Mouse (Mus musculus): ENCODE results near the gene Hebp2. TPM values are rescaled to one million over a fixed set of nuclear protein-coding genes. Genes with fewer than 3 reads are reported as not detected.

The Hebp2 gene
- polyA plus RNA-seq, 1 experiment from 2014 or later = 112 TPM

- Histone ChIP-seq H3K27ac (replicated peaks) (peak overlapping the region; percentile 35; the same call in 1 of the 2 replicates), H3K9me3 (ENCODE audit: control insufficient read depth, low read length) (no peaks in the 10 kb centered on the region), H3K36me3 (ENCODE audit: control insufficient read depth, insufficient read depth, low read length) (no peaks in the 10 kb centered on the region), H3K4me3 (ENCODE audit: low read depth, low read length) (no peak overlapping the region), H3K27me3 (ENCODE audit: control insufficient read depth, insufficient read depth, low read length) (no peaks in the 10 kb centered on the region), H3K4me1 (replicated peaks; ENCODE audit: control insufficient read depth, insufficient read depth) (no peaks in the 10 kb centered on the region), H3K9ac (ENCODE audit: low read length) (no peak overlapping the region), H3K4me2 (replicated peaks; ENCODE audit: low read depth) (no peak overlapping the region)
- no peak for TF ChIP-seq EP300 (optimal IDR thresholded peaks at IDR 0.05)
- TF ChIP-seq CTCF (IDR thresholded peaks at IDR 0.05; ENCODE audit: low read depth) = no peak
- ATAC-seq (ENCODE audit: low FRiP score, low TSS enrichment) (peak; percentile 35; the same call in 1 of the 2 replicates), DNase-seq (ENCODE audit: low spot score) (no peak)
- 78% methylated on average over 11 of the region's 11 CpGs for WGBS
Measured at GRCm38 (mm10) chr10:18493010-18493894, 52.6 kb downstream of the Hebp2 start.

- ATAC-seq (ENCODE audit: low FRiP score, low TSS enrichment) = no peak; the same call in 1 of the 2 replicates
- 54% methylated on average over 4 of the region's 4 CpGs for WGBS
Measured at GRCm38 (mm10) chr10:18491952-18492351, 53.9 kb downstream of the Hebp2 start.

GRCm38 (mm10) chr10:18489936-18490335, 55.9 kb downstream of the Hebp2 start:
- 80% methylated on average over 10 of the region's 10 CpGs for WGBS
- DNase-seq (ENCODE audit: low spot score) (no peak), ATAC-seq (ENCODE audit: low FRiP score, low TSS enrichment) (no peak)
- Histone ChIP-seq H3K36me3 (ENCODE audit: control insufficient read depth, insufficient read depth, low read length) (no peaks in the 10 kb centered on the region), H3K4me1 (replicated peaks; ENCODE audit: control insufficient read depth, insufficient read depth) (no peaks in the 10 kb centered on the region), H3K27ac (replicated peaks) (no peak overlapping the region), H3K4me3 (ENCODE audit: low read depth, low read length) (no peak overlapping the region), H3K9me3 (ENCODE audit: control insufficient read depth, low read length) (no peaks in the 10 kb centered on the region), H3K9ac (ENCODE audit: low read length) (no peak overlapping the region), H3K4me2 (replicated peaks; ENCODE audit: low read depth) (no peak overlapping the region), H3K27me3 (ENCODE audit: control insufficient read depth, insufficient read depth, low read length) (no peaks in the 10 kb centered on the region)
- TF ChIP-seq EP300 (optimal IDR thresholded peaks at IDR 0.05) = no peak
- no peak for TF ChIP-seq CTCF (IDR thresholded peaks at IDR 0.05; ENCODE audit: low read depth)

More at GRCm38 (mm10) chr10:18491952-18492351, 53.9 kb downstream of the Hebp2 start:
- no peak overlapping the region for H3K9ac ChIP-seq (ENCODE audit: low read length)
- no peak for TF ChIP-seq EP300 (optimal IDR thresholded peaks at IDR 0.05)
- no peak for TF ChIP-seq CTCF (IDR thresholded peaks at IDR 0.05; ENCODE audit: low read depth)
- H3K27me3 ChIP-seq (ENCODE audit: control insufficient read depth, insufficient read depth, low read length) = no peaks in the 10 kb centered on the region
- no peaks in the 10 kb centered on the region for H3K36me3 ChIP-seq (ENCODE audit: control insufficient read depth, insufficient read depth, low read length)
- no peaks in the 10 kb centered on the region for H3K9me3 ChIP-seq (ENCODE audit: control insufficient read depth, low read length)
- DNase-seq (ENCODE audit: low spot score) = no peak
- H3K4me1 ChIP-seq (replicated peaks; ENCODE audit: control insufficient read depth, insufficient read depth) = no peaks in the 10 kb centered on the region
- H3K4me3 ChIP-seq (ENCODE audit: low read depth, low read length) = no peak overlapping the region
- no peak overlapping the region for H3K4me2 ChIP-seq (replicated peaks; ENCODE audit: low read depth)
- H3K27ac ChIP-seq (replicated peaks) = no peak overlapping the region

Other genes with a start within 250 kb of the Hebp2 start
- 4.3 and 4.7 TPM in 2 replicates for gene Nhsl1, start 227.1 kb downstream of the Hebp2 start, polyA plus RNA-seq (2015; fragmentation: Nextera tagmentation; extraction: Ambion mirVana)
- 1.6 and 1.8 TPM in 2 replicates for gene Arfgef3, start 197.9 kb upstream of the Hebp2 start, polyA plus RNA-seq (2015; fragmentation: Nextera tagmentation; extraction: Ambion mirVana)
- 0.05 and 0.08 TPM in 2 replicates for gene Gm4922, start 240.7 kb upstream of the Hebp2 start, polyA plus RNA-seq (2015; fragmentation: Nextera tagmentation; extraction: Ambion mirVana)

All from stomach, postnatal 0 days (tissue).